8 mouse cellular contexts compared by ENCODE assay signal in the genomic region with DNA sequence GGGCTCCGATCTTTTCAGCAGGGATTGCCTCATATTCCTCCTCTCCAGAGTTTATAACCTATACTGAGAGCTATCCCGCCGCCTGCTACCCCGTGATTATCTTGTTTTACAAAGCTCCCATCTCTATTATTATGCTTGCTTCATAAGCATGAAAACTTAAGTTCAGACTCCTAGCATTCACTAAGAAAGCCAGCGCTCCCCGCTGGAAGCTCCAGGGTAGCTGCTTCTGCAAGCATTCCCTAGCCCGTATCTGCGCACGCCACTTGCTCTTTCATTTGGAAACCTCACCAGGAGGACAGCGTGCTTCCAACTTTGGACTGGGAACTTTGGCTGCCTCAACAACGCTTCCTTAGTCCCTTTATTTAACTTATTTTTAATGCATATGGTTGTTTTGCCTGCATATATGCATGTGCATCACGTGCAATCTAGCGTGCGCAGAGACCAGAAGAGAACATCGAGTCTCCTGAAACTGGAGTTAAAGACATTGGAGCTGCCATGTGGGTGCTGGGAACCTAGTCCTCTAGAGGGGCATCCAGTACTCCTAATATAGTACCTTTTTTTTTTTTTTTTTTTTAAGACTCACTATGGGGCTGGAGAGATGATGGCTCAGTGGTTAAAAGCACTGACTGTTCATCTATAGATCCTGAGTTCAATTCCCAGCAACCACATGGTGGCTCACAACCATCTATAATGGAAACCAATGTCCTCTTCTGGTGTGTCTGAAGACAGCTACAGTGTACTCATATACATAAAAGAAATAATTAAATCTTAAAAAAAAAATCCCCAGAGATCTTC. TPM values are rescaled to one million over a fixed set of nuclear protein-coding genes. Genes with fewer than 3 reads are reported as not detected.
DNase-seq lines count a peak whose midpoint lies in the region; ATAC-seq and TF ChIP-seq lines count a peak whose summit lies in the region.

No protein-coding gene starts in this region.

- H3K9ac ChIP-seq in embryonic facial prominence, embryonic 12.5 days: peak overlapping the region; percentile 49
- peak overlapping the region; percentile 37; the same call in 1 of the 2 replicates for H3K9ac ChIP-seq in midbrain, embryonic 14.5 days (replicated peaks; ENCODE audit: low read length)

- peak overlapping the region; percentile 48 for H3K4me3 ChIP-seq in embryonic facial prominence, embryonic 12.5 days
- peak overlapping the region; percentile 71 for H3K4me3 ChIP-seq in heart, embryonic 10.5 days
- H3K4me3 ChIP-seq in kidney, adult 2 months (ENCODE audit: insufficient read depth, low read depth, low read length): peak overlapping the region; percentile 71
- H3K4me3 ChIP-seq in midbrain, embryonic 14.5 days (replicated peaks; ENCODE audit: low read depth, low read length): peak overlapping the region; percentile 51
- H3K4me3 ChIP-seq in testis, adult 2 months (ENCODE audit: control insufficient read depth, low read depth, low read length): peak overlapping the region; percentile 79

- H3K4me2 ChIP-seq in embryonic facial prominence, embryonic 12.5 days (replicated peaks): peak overlapping the region; percentile 62
- peak overlapping the region; percentile 55 for H3K4me2 ChIP-seq in midbrain, embryonic 14.5 days (ENCODE audit: low read length)

- TF ChIP-seq CTCF in kidney, adult 2 months (conservative IDR thresholded peaks at IDR 0.05; ENCODE audit: insufficient read depth, insufficient read length, low read depth, low read length): no peak
- no peak for TF ChIP-seq CTCF in testis, adult 2 months (IDR thresholded peaks at IDR 0.05; ENCODE audit: control insufficient read depth, insufficient read depth, insufficient replicate concordance, low read depth, low read length)

- 2% methylated on average over 15 of the region's 15 CpGs for WGBS in embryonic facial prominence, embryonic 12.5 days
- WGBS in heart, embryonic 10.5 days: 3% methylated on average over 15 of the region's 15 CpGs
- 5% methylated on average over 15 of the region's 15 CpGs for whole genome bisulfite sequencing in kidney, adult 2 months
- WGBS in midbrain, embryonic 14.5 days: 2% methylated on average over 15 of the region's 15 CpGs

- H3K4me1 ChIP-seq in embryonic facial prominence, embryonic 12.5 days: peaks cover 5% of the 10 kb centered on the region; the same call in 1 of the 2 replicates
- H3K4me1 ChIP-seq in heart, embryonic 10.5 days: peaks cover 19% of the 10 kb centered on the region
- H3K4me1 ChIP-seq in kidney, adult 2 months (ENCODE audit: control insufficient read depth, insufficient read depth, low read length): peaks cover 3% of the 10 kb centered on the region; the same call in 1 of the 2 replicates
- H3K4me1 ChIP-seq in midbrain, embryonic 14.5 days (ENCODE audit: control insufficient read depth, insufficient read depth, low read length): no peaks in the 10 kb centered on the region
- peaks cover 2% of the 10 kb centered on the region for H3K4me1 ChIP-seq in testis, adult 2 months (ENCODE audit: control insufficient read depth, insufficient read depth, low read length)

- peak; percentile 58 for DNase-seq in urinary bladder, postnatal 14 days (ENCODE audit: low spot score)
- no peak for DNase-seq in urinary bladder, postnatal 10 days (ENCODE audit: low spot score)
- peak; percentile 85 for DNase-seq in heart, embryonic 10.5 days (ENCODE audit: low spot score)
- DNase-seq in kidney, adult 2 months: peak; percentile 73
- peak; percentile 63 for DNase-seq in liver
- peak; percentile 60 for DNase-seq in midbrain, embryonic 14.5 days

- ATAC-seq in embryonic facial prominence, embryonic 12.5 days (ENCODE audit: insufficient number of reproducible peaks, insufficient read depth, low FRiP score, low TSS enrichment): no peak
- no peak for ATAC-seq in midbrain, embryonic 14.5 days (ENCODE audit: low FRiP score, low TSS enrichment)

- no peak for TF ChIP-seq POLR2A in kidney, adult 2 months (IDR thresholded peaks at IDR 0.05; ENCODE audit: low read depth, low read length)
- TF ChIP-seq POLR2A in testis, adult 2 months (IDR thresholded peaks at IDR 0.05; ENCODE audit: control insufficient read depth, low read depth, low read length): no peak

- H3K27me3 ChIP-seq in embryonic facial prominence, embryonic 12.5 days: no peaks in the 10 kb centered on the region
- 0 out of 2 replicates have a peak, but pooled peaks cover 3% of the 10 kb centered on the region for H3K27me3 ChIP-seq in heart, embryonic 10.5 days (ENCODE audit: insufficient read depth, poor library complexity, severe bottlenecking)
- no peaks in the 10 kb centered on the region for H3K27me3 ChIP-seq in kidney, adult 2 months (replicated peaks; ENCODE audit: control insufficient read depth, insufficient read depth, low read length)
- no peaks in the 10 kb centered on the region for H3K27me3 ChIP-seq in midbrain, embryonic 14.5 days (ENCODE audit: control insufficient read depth, insufficient read depth, low read length)
- H3K27me3 ChIP-seq in testis, adult 2 months (ENCODE audit: control insufficient read depth, insufficient read depth, low read length): no peaks in the 10 kb centered on the region

- no peaks in the 10 kb centered on the region for H3K36me3 ChIP-seq in embryonic facial prominence, embryonic 12.5 days
- no peaks in the 10 kb centered on the region for H3K36me3 ChIP-seq in heart, embryonic 10.5 days
- H3K36me3 ChIP-seq in kidney, adult 2 months (ENCODE audit: control insufficient read depth, insufficient read depth, low read length): no peaks in the 10 kb centered on the region
- H3K36me3 ChIP-seq in midbrain, embryonic 14.5 days (ENCODE audit: control insufficient read depth, insufficient read depth, low read length): no peaks in the 10 kb centered on the region
- no peaks in the 10 kb centered on the region for H3K36me3 ChIP-seq in testis, adult 2 months (ENCODE audit: control insufficient read depth, insufficient read depth, low read length)

- peak overlapping the region; percentile 77 for H3K27ac ChIP-seq in embryonic facial prominence, embryonic 12.5 days
- peak overlapping the region; percentile 86 for H3K27ac ChIP-seq in heart, embryonic 10.5 days
- H3K27ac ChIP-seq in kidney, adult 2 months (ENCODE audit: insufficient read depth, low read depth, low read length): peak overlapping the region; percentile 87
- no peak overlapping the region for H3K27ac ChIP-seq in midbrain, embryonic 14.5 days (replicated peaks; ENCODE audit: low read depth, low read length)
- peak overlapping the region; percentile 74 for H3K27ac ChIP-seq in testis, adult 2 months (ENCODE audit: control insufficient read depth, insufficient read depth, low read depth, low read length)

- H3K9me3 ChIP-seq in embryonic facial prominence, embryonic 12.5 days: no peaks in the 10 kb centered on the region
- H3K9me3 ChIP-seq in heart, embryonic 10.5 days: no peaks in the 10 kb centered on the region
- H3K9me3 ChIP-seq in midbrain, embryonic 14.5 days (ENCODE audit: control insufficient read depth, low read length): no peaks in the 10 kb centered on the region

RNA-seq across cellular contexts. Expression of gene Cfap126, which starts 1.7 kb away (rescaled TPM):
- 1.4 and 1.8 TPM in 2 replicates for polyA plus RNA-seq in embryonic facial prominence, embryonic 12.5 days (2016; fragmentation: Nextera tagmentation; extraction: Ambion mirVana)
- polyA plus RNA-seq in heart, embryonic 10.5 days (2016; fragmentation: Nextera tagmentation; extraction: Ambion mirVana): 1.6 and 3.7 TPM in 2 replicates
- polyA plus RNA-seq in kidney, adult 2 months (2012; rRNA removed): 15.6 and 16.7 TPM in 2 replicates
- 2.7 and 4.2 TPM in 2 replicates for polyA plus RNA-seq in midbrain, embryonic 14.5 days (2014; fragmentation: Nextera tagmentation; extraction: Ambion mirVana)
- 309 and 314 TPM in 2 replicates for polyA plus RNA-seq in testis, adult 2 months (2012; rRNA removed)

RNA-seq across cellular contexts. Expression of gene Sdhc, which starts 38.4 kb away (rescaled TPM):
- polyA plus RNA-seq in embryonic facial prominence, embryonic 12.5 days (2016; fragmentation: Nextera tagmentation; extraction: Ambion mirVana): 210 and 216 TPM in 2 replicates
- 361 and 463 TPM in 2 replicates for polyA plus RNA-seq in heart, embryonic 10.5 days (2016; fragmentation: Nextera tagmentation; extraction: Ambion mirVana)
- 814 and 951 TPM in 2 replicates for polyA plus RNA-seq in kidney, adult 2 months (2012; rRNA removed)
- 295 and 310 TPM in 2 replicates for polyA plus RNA-seq in midbrain, embryonic 14.5 days (2014; fragmentation: Nextera tagmentation; extraction: Ambion mirVana)
- polyA plus RNA-seq in testis, adult 2 months (2012; rRNA removed): 85.3 and 105 TPM in 2 replicates

RNA-seq across cellular contexts. Expression of gene Mpz, which starts 38.5 kb away (rescaled TPM):
- 4.5 and 4.7 TPM in 2 replicates for polyA plus RNA-seq in embryonic facial prominence, embryonic 12.5 days (2016; fragmentation: Nextera tagmentation; extraction: Ambion mirVana)
- polyA plus RNA-seq in heart, embryonic 10.5 days (2016; fragmentation: Nextera tagmentation; extraction: Ambion mirVana): 0.06 and 0.14 TPM in 2 replicates
- 3.5 and 7.7 TPM in 2 replicates for polyA plus RNA-seq in kidney, adult 2 months (2012; rRNA removed)
- polyA plus RNA-seq in midbrain, embryonic 14.5 days (2014; fragmentation: Nextera tagmentation; extraction: Ambion mirVana): 0.39 and 0.51 TPM in 2 replicates
- polyA plus RNA-seq in testis, adult 2 months (2012; rRNA removed): 2.8 and 3.0 TPM in 2 replicates

RNA-seq across cellular contexts. Expression of gene Fcgr3, which starts 47.2 kb away (rescaled TPM):
- 6.0 and 6.5 TPM in 2 replicates for polyA plus RNA-seq in embryonic facial prominence, embryonic 12.5 days (2016; fragmentation: Nextera tagmentation; extraction: Ambion mirVana)
- polyA plus RNA-seq in heart, embryonic 10.5 days (2016; fragmentation: Nextera tagmentation; extraction: Ambion mirVana): 1.3 and 4.1 TPM in 2 replicates
- polyA plus RNA-seq in kidney, adult 2 months (2012; rRNA removed): 4.8 and 6.4 TPM in 2 replicates
- 2.5 and 8.3 TPM in 2 replicates for polyA plus RNA-seq in midbrain, embryonic 14.5 days (2014; fragmentation: Nextera tagmentation; extraction: Ambion mirVana)
- 30.9 and 52.1 TPM in 2 replicates for polyA plus RNA-seq in testis, adult 2 months (2012; rRNA removed)

Comparison
In these comparisons a context has a peak if more than half of its experiments do, and no peak if none do; other contexts are left out.
1. RNA of gene Cfap126, which starts 1.7 kb away (polyA plus RNA-seq): 309 to 314 TPM in testis, adult 2 months; 15.6 to 16.7 TPM in kidney, adult 2 months, 2.7 to 4.2 TPM in midbrain, embryonic 14.5 days, 1.6 to 3.7 TPM in heart, embryonic 10.5 days and 1.4 to 1.8 TPM in embryonic facial prominence, embryonic 12.5 days; every median in the first group is over 10 times any median in the second.
2. Peak in every context shown above with its lines, with median percentiles within 50 percentile points of each other: H3K4me3 ChIP-seq.